Mouse (Mus musculus) central nervous system, embryonic 14 days (tissue): ENCODE data around the gene Usp4. TPM values are rescaled to one million over a fixed set of nuclear protein-coding genes. Genes with fewer than 3 reads are reported as not detected.

Experiments used
- polyA plus RNA-seq: library from polyadenylated mRNA; depleted of rRNA; stranded (reverse); fragments of >200 nt; gene quantifications from 2 replicates; pipeline ENCODE4 v1.2.3, GENCODE M21; 2012; rRNA removed

Gene Usp4
- 121 and 125 TPM in 2 replicates for polyA plus RNA-seq

GRCm38 (mm10) chr9:108347540-108348289, at the start of gene Usp4:
TSS of gene Usp4 (plus strand) at chr9:108347853.

GRCm38 (mm10) chr9:108305629-108306520, 41.8 kb upstream of the Usp4 start, which contains the start of the genes Rhoa and Tcta:
TSS of gene Rhoa (plus strand) at chr9:108306129.
TSS of gene Tcta (minus strand) at chr9:108306160.

GRCm38 (mm10) chr9:108338886-108339781, 8.5 kb upstream of the Usp4 start, which contains the start of gene Gpx1:
TSS of gene Gpx1 (plus strand) at chr9:108338903.

GRCm38 (mm10) chr9:108392676-108393075, 45.0 kb downstream of the Usp4 start, which contains the start of gene 1700102P08Rik:
TSS of gene 1700102P08Rik (plus strand) at chr9:108392805.

GRCm38 (mm10) chr9:108428384-108428783, 80.7 kb downstream of the Usp4 start, which contains the start of gene Ccdc36:
TSS of gene Ccdc36 (minus strand) at chr9:108428484.

GRCm38 (mm10) chr9:108436182-108436581, 88.5 kb downstream of the Usp4 start, which contains the start of gene BC048562:
TSS of gene BC048562 (plus strand) at chr9:108436482.

Other genes with a start within 250 kb of the Usp4 start
- gene Bsn, start 157.5 kb upstream of the Usp4 start, polyA plus RNA-seq, result 17.6 and 21.0 TPM in 2 replicates
- gene Dag1, start 83.9 kb upstream of the Usp4 start, polyA plus RNA-seq, result 31.1 and 37.4 TPM in 2 replicates
- gene Nicn1, start 57.4 kb upstream of the Usp4 start, polyA plus RNA-seq, result 87.9 and 91.8 TPM in 2 replicates
- 64.2 and 65.5 TPM in 2 replicates for gene Amt, start 51.0 kb upstream of the Usp4 start, polyA plus RNA-seq
- gene Rhoa, start 41.7 kb upstream of the Usp4 start, polyA plus RNA-seq, result 212 and 233 TPM in 2 replicates
- gene Tcta, start 41.7 kb upstream of the Usp4 start, polyA plus RNA-seq, result 31.7 and 35.3 TPM in 2 replicates
- gene Gpx1, start 8.9 kb upstream of the Usp4 start, polyA plus RNA-seq, result 370 and 383 TPM in 2 replicates
- 2.8 and 3.4 TPM in 2 replicates for gene 1700102P08Rik, start 45.0 kb downstream of the Usp4 start, polyA plus RNA-seq
- 1.7 and 2.2 TPM in 2 replicates for gene Ccdc36, start 80.6 kb downstream of the Usp4 start, polyA plus RNA-seq
- not detected in 2 replicates for gene BC048562, start 88.6 kb downstream of the Usp4 start, polyA plus RNA-seq
- 31.1 and 35.9 TPM in 2 replicates for gene Ccdc71, start 112.7 kb downstream of the Usp4 start, polyA plus RNA-seq
- 75.5 and 76.3 TPM in 2 replicates for gene Klhdc8b, start 113.7 kb downstream of the Usp4 start, polyA plus RNA-seq
- gene Lamb2, start 131.9 kb downstream of the Usp4 start, polyA plus RNA-seq, result 52.1 and 78.8 TPM in 2 replicates
- 179 and 187 TPM in 2 replicates for gene Usp19, start 142.7 kb downstream of the Usp4 start, polyA plus RNA-seq
- 190 and 192 TPM in 2 replicates for gene Qars, start 159.9 kb downstream of the Usp4 start, polyA plus RNA-seq
- gene Qrich1, start 169.0 kb downstream of the Usp4 start, polyA plus RNA-seq, result 128 and 130 TPM in 2 replicates
- gene Impdh2, start 212.4 kb downstream of the Usp4 start, polyA plus RNA-seq, result 152 and 156 TPM in 2 replicates
- 43.8 and 48.6 TPM in 2 replicates for gene Ndufaf3, start 219.6 kb downstream of the Usp4 start, polyA plus RNA-seq
- gene Dalrd3, start 222.0 kb downstream of the Usp4 start, polyA plus RNA-seq, result 225 and 236 TPM in 2 replicates
- gene Wdr6, start 230.9 kb downstream of the Usp4 start, polyA plus RNA-seq, result 254 and 260 TPM in 2 replicates
- 27.8 and 30.9 TPM in 2 replicates for gene P4htm, start 249.8 kb downstream of the Usp4 start, polyA plus RNA-seq